Mouse (Mus musculus): ENCODE results near the gene Cox8b. TPM values are rescaled to one million over a fixed set of nuclear protein-coding genes. Genes with fewer than 3 reads are reported as not detected.

Gene Cox8b
- total and polyA plus RNA-seq, 3 experiments = not detected

- TF ChIP-seq E2F4 (IDR thresholded peaks at IDR 0.05; ENCODE audit: insufficient replicate concordance, low read depth, low read length) = no peak
- peak; percentile 32; the same call in 1 of the 2 replicates for TF ChIP-seq BHLHE40 (IDR thresholded peaks at IDR 0.05; ENCODE audit: low read depth, low read length)
- TF ChIP-seq ELF1 (IDR thresholded peaks at IDR 0.05; ENCODE audit: low read depth, low read length) = no peak
- in situ Hi-C loops (cut with MboI; ENCODE audit: low pct_ligation_motif_present, low pct_unique_long_range_greater_than_20kb, low sequenced_read_pairs) (no loop called here), dilution Hi-C loops (cut with MboI; ENCODE audit: extremely low pct_ligation_motif_present, extremely low pct_unique_long_range_greater_than_20kb, low sequenced_read_pairs) (no loop called here)
- H3K79me2 ChIP-seq (replicated peaks; ENCODE audit: control insufficient read depth, extremely low read depth, insufficient read depth, poor library complexity, severe bottlenecking) = no peaks in the 10 kb centered on the region
- H3K4me1 ChIP-seq (ENCODE audit: control insufficient read depth in 1 of 2, insufficient read depth in 2 of 2) = peaks cover 16 to 57% of the 10 kb centered on the region in 2 experiments
- H3K9ac ChIP-seq (ENCODE audit: insufficient read depth, low read depth) = no peak overlapping the region
- H3K4me3 ChIP-seq (replicated peaks in 1 of 3; ENCODE audit: low read depth in 2 of 3, low read length in 2 of 3, poor library complexity in 1 of 3) = no peak overlapping the region
- peaks cover 23 to 48% of the 10 kb centered on the region in 2 experiments for H3K36me3 ChIP-seq (replicated peaks in 1 of 2; ENCODE audit: control insufficient read depth in 1 of 2, insufficient read depth in 1 of 2, low read length in 1 of 2)
- DNase-seq (ENCODE audit: extremely low read depth) = peak; percentile 36
- no peak overlapping the region for H3K27ac ChIP-seq (ENCODE audit: insufficient read depth, low read depth)
- no peaks in the 10 kb centered on the region for H3K27me3 ChIP-seq (replicated peaks)
- H3K9me3 ChIP-seq (replicated peaks; ENCODE audit: low read length) = no peaks in the 10 kb centered on the region
- no peak overlapping the region for H3K4me2 ChIP-seq (ENCODE audit: insufficient read depth, low read depth, poor library complexity, severe bottlenecking)
These were observed 44.0 kb upstream of the Cox8b start for GRCm38 (mm10) chr7:140944236-140944635.

DNA sequence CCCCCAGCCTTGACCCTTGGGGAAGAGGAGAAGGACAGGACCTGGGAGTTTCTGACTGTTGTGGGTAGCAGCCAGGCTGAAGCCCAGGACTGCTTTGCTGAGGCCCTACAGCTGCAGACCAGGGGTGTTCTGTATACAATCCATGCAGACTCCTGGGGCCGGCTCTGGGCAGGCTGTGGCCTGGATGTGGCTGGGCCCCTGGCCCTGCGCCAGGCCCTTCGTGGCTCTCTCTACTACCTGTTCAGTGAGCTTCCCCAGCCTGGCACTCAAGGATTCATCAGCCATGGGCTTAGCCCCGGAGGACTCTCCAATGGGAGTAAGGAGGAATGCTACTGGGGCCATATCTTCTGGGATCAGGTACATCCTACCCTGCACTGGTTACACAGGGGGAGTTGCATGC, 43.1 kb upstream of the Cox8b start:
- dilution Hi-C loops (cut with MboI; ENCODE audit: extremely low pct_ligation_motif_present, extremely low pct_unique_long_range_greater_than_20kb, low sequenced_read_pairs) = no loop called here
- peaks cover 17 to 39% of the 10 kb centered on the region in 2 experiments for H3K36me3 ChIP-seq (replicated peaks in 1 of 2; ENCODE audit: control insufficient read depth in 1 of 2, insufficient read depth in 1 of 2, low read length in 1 of 2)

GRCm38 (mm10) chr7:140942811-140943210, 42.6 kb upstream of the Cox8b start:
- Histone ChIP-seq H3K79me2 (replicated peaks; ENCODE audit: control insufficient read depth, extremely low read depth, insufficient read depth, poor library complexity, severe bottlenecking) (no peaks in the 10 kb centered on the region), H3K4me3 (replicated peaks in 1 of 3; ENCODE audit: low read depth in 2 of 3, low read length in 2 of 3, poor library complexity in 1 of 3) (no peak overlapping the region), H3K9me3 (replicated peaks; ENCODE audit: low read length) (no peaks in the 10 kb centered on the region), H3K4me2 (ENCODE audit: insufficient read depth, low read depth, poor library complexity, severe bottlenecking) (no peak overlapping the region), H3K4me1 (ENCODE audit: control insufficient read depth in 1 of 2, insufficient read depth in 2 of 2) (peaks cover 22 to 56% of the 10 kb centered on the region in 2 experiments), H3K9ac (ENCODE audit: insufficient read depth, low read depth) (no peak overlapping the region), H3K27ac (ENCODE audit: insufficient read depth, low read depth) (no peak overlapping the region), H3K27me3 (replicated peaks) (no peaks in the 10 kb centered on the region), H3K36me3 (replicated peaks in 1 of 2; ENCODE audit: control insufficient read depth in 1 of 2, insufficient read depth in 1 of 2, low read length in 1 of 2) (peaks cover 13 to 34% of the 10 kb centered on the region in 2 experiments)
- in situ Hi-C loops (cut with MboI; ENCODE audit: low pct_ligation_motif_present, low pct_unique_long_range_greater_than_20kb, low sequenced_read_pairs) = no loop called here
- no peak for TF ChIP-seq E2F4 (IDR thresholded peaks at IDR 0.05; ENCODE audit: insufficient replicate concordance, low read depth, low read length)
- TF ChIP-seq JUN (IDR thresholded peaks at IDR 0.05; ENCODE audit: insufficient read depth, low read depth, low read length) = no peak
- no peak for TF ChIP-seq USF1 (IDR thresholded peaks at IDR 0.05; ENCODE audit: low read depth, low read length)
- dilution Hi-C loops (cut with MboI; ENCODE audit: extremely low pct_ligation_motif_present, extremely low pct_unique_long_range_greater_than_20kb, low sequenced_read_pairs) = no loop called here
- DNase-seq (ENCODE audit: extremely low read depth) = no peak

More for the DNA sequence above, 43.1 kb upstream of the Cox8b start:
- H3K4me2 ChIP-seq (ENCODE audit: insufficient read depth, low read depth, poor library complexity, severe bottlenecking) = no peak overlapping the region
- H3K4me1 ChIP-seq (ENCODE audit: control insufficient read depth in 1 of 2, insufficient read depth in 2 of 2) = peaks cover 22 to 62% of the 10 kb centered on the region in 2 experiments
- DNase-seq (ENCODE audit: extremely low read depth) = no peak
- no peaks in the 10 kb centered on the region for H3K9me3 ChIP-seq (replicated peaks; ENCODE audit: low read length)
- H3K27ac ChIP-seq (ENCODE audit: insufficient read depth, low read depth) = no peak overlapping the region
- no peaks in the 10 kb centered on the region for H3K79me2 ChIP-seq (replicated peaks; ENCODE audit: control insufficient read depth, extremely low read depth, insufficient read depth, poor library complexity, severe bottlenecking)
- in situ Hi-C loops (cut with MboI; ENCODE audit: low pct_ligation_motif_present, low pct_unique_long_range_greater_than_20kb, low sequenced_read_pairs) = no loop called here
- TF ChIP-seq MXI1 (IDR thresholded peaks at IDR 0.05; ENCODE audit: low read depth, low read length) = no peak
- no peak for TF ChIP-seq EP300 (IDR thresholded peaks at IDR 0.05; ENCODE audit: low read length)
- TF ChIP-seq POLR2A (IDR thresholded peaks at IDR 0.05; ENCODE audit: low read depth, low read length) = no peak
- no peak for TF ChIP-seq ZC3H11A (IDR thresholded peaks at IDR 0.05; ENCODE audit: low read depth, low read length)
- no peak for TF ChIP-seq MYC (IDR thresholded peaks at IDR 0.05; ENCODE audit: low read depth, low read length)
- TF ChIP-seq RCOR1 (conservative IDR thresholded peaks at IDR 0.05; ENCODE audit: low read depth, low read length) = no peak
- TF ChIP-seq NRF1 (IDR thresholded peaks at IDR 0.05; ENCODE audit: low read depth, low read length) = no peak
- no peak for TF ChIP-seq SMC3 (IDR thresholded peaks at IDR 0.05; ENCODE audit: low read depth, low read length)
- no peak for TF ChIP-seq UBTF (IDR thresholded peaks at IDR 0.05; ENCODE audit: low read depth, low read length)
- TF ChIP-seq USF1 (IDR thresholded peaks at IDR 0.05; ENCODE audit: low read depth, low read length) = no peak
- no peak overlapping the region for H3K4me3 ChIP-seq (replicated peaks in 1 of 3; ENCODE audit: low read depth in 2 of 3, low read length in 2 of 3, poor library complexity in 1 of 3)
- H3K9ac ChIP-seq (ENCODE audit: insufficient read depth, low read depth) = no peak overlapping the region
- no peaks in the 10 kb centered on the region for H3K27me3 ChIP-seq (replicated peaks)

Measured in CH12.LX (cell line).